Mouse (Mus musculus) layer of hippocampus, adult 8-10 months (tissue): ENCODE results near the gene Faap24. TPM values are rescaled to one million over a fixed set of nuclear protein-coding genes. Genes with fewer than 3 reads are reported as not detected.

Experiments used
- DNase-seq, 2 experiments: peaks; one replicate each; pipeline ENCODE4 v3.0.0; 2022; ENCODE audit warnings: low spot score in 2 of 2
- total RNA-seq, 4 experiments: library from RNA; stranded (reverse); gene quantifications; 2 replicates each; pipeline ENCODE4 v1.2.4; 2022

Gene Faap24
- total RNA-seq, 4 experiments from 2014 or later = 4.0 to 5.9 (median 5.6) TPM

DNA sequence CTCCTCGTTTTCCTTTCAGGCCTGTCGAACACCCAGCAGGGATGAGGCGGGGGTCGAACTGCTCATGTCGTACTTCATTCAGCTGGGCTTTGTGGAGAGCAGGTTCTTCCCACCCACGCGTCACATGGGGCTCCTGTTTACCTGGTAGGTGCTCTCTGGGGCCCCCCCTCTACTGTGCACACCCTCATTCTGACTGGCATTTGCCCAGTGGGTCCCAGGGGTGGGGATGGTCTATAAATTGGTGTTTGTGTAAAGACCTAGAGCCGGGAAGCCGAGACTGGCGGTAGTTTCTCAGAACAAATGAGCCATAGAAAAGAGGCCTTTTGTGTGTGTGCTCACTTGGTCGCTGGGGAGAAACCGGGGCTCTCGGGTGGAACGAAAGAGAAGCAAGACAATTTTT, 25.5 kb downstream of the Faap24 start:
- DNase-seq = no peak

DNA sequence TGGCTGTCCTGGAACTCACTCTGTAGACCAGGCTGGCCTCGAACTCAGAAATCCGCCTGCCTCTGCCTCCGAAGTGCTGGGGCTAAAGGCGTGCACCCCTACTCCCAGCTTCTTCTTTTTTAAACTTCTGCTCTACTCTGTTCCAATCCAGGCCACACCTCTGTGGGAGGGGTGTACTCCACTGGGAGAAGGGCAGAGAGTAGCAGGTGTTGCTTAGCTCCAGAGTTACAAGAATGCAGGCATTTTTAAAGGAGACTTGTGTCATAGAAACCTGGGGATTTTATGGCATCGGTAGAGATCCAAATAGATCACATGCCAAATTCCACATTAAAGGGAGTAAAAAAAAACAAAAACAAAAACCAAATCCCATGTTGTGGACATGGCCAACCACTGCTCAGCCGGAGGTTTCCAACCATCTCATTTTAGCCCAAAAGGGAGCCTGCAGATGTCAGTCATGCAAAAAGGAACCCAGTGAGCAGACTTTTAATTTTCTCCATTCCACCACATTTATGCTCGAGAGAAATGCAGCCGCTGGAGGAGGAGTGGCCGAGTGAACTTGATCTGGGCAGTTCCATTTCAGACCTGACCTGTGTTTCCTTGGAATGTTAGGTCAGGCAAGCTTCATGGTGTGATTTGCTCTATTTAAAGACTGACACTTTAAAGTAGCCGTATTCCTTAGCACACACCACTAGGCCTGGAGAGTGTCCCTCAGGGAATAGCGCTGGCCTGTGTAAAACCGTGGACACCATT, 31.3 kb downstream of the Faap24 start:
- DNase-seq = no peak

DNA sequence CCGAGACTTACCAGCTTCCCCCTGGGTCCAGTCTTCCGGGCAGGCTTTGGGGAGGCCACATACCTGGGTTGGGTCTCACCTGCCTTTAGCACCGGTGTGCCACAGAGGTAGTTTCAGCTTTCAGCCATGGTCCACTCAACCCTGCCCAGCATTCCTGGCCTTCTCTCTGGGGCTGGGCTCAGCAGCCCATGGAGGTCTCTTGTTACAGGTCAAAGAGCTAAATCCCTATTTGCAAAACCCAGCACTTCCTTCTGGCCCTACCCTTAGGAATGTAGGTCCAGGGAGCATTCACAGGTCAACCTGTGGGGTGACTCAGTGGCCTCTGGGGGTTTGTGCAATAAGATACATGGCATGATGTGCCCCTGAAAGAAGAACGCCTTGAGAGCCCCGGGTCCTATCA, 33.8 kb downstream of the Faap24 start:
- no peak for DNase-seq

DNA sequence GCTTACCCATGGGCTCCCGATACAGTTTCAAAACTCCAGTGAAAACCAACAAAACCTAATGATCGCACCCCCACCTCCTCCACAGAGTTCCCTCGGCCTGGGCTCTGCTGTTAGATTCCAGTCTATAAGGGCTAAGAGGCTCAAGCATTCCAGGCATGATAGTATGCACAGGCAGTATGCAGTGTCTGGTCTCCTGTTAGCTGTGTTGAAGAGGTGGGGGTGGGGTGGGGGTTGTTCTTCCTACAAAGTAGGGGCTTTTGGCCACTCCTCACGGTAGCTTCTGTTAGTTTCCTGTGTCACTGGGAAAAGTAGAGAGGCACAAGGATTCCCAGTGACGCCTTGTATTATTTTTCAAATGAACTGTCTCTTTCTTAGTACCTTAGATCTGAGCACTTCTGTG, 34.4 kb downstream of the Faap24 start:
- no peak for DNase-seq

DNA sequence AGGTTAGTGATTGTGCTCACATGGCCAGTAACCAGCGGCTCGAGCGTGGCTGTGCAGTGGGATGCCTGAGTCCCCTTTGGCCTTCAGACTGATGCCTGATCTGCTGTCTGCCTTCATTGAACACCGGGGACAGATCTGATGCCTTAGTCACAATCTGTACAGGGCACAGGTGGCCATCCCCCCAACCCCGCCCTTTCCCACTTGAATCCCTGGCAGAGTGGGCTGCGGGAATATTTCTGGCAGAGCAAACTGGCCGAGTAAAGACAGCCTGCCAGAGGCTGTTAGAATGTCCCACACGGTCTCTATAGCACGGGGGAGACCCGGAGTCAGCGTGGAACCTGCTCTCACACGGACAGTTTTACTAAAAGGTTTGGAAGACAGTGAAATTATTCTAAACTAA, 39.0 kb downstream of the Faap24 start:
- no peak for DNase-seq

DNA sequence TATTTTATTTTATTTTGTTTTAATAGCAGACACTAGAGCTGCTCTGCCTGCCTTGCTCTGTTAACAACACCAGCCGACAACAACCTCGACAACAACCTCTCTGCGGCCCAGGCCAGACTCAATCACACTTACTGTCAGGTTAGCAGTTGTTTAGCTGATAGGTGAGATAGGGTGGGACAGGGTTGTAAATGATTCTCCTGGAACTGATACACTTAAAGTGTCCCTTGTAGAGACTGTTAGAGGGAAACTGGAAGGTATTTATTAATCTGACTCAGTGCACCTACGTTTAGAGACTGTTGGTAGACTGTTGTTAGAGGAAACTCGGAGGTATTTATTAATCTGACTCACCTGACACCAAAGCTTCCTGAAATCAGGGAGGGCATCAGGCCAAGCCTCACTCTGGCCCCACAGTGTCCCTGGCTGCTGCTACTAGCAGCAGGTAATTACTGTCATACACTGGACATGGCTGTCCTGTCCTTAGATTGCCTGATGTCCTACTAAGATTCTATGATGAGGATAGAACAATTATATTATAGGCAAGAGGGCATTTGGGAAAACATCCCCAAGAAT, 41.2 kb downstream of the Faap24 start:
- no peak for DNase-seq

DNA sequence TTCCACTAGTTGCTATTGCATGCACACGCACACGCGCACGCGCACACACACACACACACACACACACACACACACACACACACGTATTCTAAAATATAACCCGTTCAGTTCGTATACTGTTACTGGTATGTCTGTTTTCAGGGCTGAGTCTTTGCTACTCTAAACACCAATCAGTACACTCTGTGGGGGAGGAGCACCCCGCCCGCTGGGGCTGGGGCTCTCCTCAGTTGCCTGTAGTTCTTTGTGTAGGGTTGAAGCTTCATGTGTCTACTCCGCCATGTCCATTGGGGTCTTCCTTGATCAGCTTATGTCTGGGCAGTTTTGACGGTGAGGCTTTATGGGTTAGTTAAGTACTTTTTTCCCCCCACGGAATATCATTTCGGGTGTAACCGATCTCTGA, 43.3 kb downstream of the Faap24 start:
- no peak for DNase-seq

DNA sequence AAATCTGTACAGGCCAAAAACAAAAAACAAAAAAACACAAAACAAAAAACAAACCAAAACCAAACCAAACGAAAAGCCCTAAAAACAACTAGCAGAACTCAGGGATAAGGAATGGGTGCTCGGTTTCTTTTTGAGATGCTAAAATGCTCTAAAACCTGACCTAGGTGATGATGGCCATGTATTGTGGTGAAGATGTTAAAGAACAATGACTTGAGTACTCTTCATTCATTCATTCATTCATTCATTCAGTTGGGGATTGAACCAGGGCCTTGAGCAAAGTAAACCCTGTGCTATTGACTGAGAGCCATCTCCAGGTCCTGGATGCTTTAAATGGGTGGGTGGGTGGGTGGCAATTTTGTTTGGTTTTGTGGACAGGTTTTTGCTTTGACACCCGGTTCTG, 45.5 kb downstream of the Faap24 start:
- DNase-seq = no peak

DNA sequence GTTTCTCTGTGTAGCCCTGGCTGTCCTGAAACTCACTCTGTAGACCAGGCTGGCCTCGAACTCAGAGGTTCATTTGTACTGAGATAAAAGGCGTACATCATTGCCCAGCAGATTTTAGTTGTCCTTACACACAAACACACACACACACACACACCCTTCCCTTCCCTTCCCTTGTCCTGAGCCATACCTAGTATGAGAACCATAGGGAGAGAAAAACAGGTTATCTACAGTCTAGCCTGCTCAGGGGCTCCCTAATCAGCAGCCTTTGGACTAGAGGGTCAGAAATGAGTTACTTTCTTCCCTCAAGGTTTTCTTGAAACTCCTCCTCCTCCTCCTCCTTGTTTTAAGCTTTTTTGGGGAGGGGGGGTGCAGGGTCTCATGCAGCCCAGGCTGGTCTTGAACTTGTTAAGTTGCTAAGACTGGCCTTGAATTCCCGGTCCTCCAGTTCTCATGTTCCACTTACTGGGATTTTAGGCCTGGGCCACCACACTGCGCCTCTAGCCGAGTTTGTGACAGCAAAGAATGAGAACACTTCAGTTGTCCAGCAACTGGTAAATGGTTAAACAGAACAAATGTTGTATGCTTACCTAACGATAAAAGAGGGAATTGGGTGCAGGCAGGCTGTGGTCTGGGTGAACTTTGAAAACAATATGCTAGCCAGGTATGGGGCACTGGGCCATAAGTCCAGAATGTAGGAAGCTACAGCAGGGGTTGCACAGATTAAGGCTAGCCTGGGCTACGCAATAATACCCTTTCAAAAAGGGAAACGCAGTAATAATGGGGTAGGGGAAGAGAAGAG, 46.6 kb downstream of the Faap24 start:
- no peak for DNase-seq

DNA sequence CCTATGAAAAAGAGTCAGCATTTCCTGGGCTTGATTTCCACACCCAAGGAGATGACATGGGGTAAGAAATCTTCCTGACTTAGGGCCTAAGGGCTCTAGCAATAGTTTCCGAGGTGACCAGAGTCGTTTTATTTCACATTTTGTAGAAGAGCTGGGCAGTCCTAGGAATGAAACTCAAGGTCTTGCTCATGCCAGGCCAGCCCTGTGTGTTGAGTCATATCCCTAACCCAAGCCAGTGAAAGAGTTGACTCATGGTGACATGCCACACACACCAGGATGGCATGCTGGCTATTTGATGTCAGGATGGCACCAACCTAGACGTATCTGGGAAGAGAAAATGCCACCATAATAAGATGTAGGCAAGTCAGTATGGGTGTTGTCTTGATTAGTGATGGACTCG, 47.6 kb downstream of the Faap24 start:
- no peak for DNase-seq

DNA sequence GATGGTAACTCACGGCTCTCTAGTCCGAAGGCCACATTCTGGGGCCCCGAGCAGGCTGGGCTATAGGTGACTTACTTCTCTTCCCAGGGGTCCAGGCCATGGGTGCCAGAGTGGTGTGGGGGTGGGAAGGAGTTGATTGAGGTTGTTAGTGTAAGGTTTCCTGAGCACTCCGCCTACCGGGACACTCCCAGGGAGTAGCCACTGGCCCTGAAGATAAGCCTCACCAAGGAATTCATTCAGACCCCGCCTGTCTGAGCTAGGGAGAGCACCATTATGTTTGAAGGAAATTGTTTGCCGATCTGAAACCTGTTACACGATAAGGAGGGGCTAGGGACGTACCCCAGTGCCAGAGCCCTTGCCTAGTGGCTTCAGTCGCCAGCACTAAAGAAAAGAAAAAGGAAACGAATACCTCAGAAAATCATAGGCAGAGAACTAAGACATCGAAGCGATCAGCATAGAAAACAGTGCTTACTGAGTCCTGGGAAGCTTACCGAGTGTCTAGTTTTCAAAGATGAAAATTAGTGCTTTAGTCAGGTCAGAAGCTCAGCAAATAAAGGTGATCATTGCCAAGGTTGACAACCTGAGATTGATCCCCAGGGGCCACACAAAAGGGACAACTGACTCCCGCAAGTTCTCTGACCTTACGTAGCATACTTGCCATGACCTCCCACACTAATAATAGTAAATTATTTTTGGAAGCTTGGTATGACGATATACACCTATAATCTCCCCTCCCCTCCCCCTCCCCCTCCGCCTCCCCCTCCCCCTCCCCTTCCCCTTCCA, 48.5 kb downstream of the Faap24 start:
- no peak for DNase-seq

DNA sequence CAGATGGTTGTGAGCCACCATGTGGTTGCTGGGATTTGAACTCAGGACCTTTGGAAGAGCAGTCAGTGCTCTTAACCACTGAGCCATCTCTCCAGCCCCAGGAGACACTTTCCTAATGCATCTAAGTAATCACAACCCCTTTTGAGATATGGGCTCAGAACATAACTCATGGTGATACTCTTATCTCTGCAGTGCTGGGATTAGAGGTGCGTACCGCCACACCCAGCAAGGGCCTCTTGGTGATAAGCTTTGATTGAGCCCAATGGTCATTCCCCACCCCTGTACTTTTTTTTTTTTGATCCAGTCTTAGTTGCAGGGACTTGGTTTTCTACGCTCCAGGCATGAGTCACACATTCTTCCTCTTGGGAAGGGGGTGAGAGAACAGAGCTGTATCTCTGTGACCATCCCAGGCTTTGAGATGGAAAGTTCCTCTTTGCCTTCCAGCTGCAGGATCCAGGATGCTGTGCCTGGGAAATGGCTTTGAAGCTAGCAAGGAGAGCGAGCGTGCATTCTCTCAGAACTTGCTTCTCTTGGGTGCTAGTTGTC, 51.8 kb downstream of the Faap24 start:
- DNase-seq = no peak

DNA sequence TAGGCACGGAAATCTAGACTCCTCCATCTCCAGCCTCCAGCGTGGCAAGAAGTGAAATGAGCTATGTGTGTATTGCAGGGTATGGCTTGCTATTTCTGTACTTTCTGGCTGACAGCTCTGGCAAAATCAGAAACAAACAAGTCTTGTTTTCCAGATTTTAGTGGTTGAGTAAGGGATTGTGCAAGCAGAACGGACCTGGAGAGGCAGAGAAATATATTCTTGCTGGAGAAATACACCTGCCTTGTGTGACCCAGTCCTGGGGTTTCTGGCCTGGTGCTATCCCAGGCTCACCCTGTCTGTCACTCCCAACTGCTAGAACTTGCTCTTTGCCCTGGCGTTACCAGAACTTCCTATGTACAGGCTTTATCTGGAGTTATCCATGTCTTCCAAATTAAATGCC, 54.1 kb downstream of the Faap24 start:
- DNase-seq = no peak

Other genes with a start within 250 kb of the Faap24 start
- gene Slc7a10, start 210.5 kb downstream of the Faap24 start, total RNA-seq = 10 to 100 TPM; 34.9 to 45.2 (median 40.4) TPM
- 10 to 100 TPM; 69.0 to 77.4 (median 72.4) TPM for gene Lrp3, start 181.3 kb downstream of the Faap24 start, total RNA-seq
- 10 to 100 TPM; 25.3 to 30.4 (median 26.5) TPM for gene Gpatch1, start 78.4 kb downstream of the Faap24 start, total RNA-seq
- gene Rhpn2, start 62.7 kb downstream of the Faap24 start, total RNA-seq = 1 to 10 TPM; 6.2 to 7.6 (median 7.3) TPM
- 10 to 100 TPM; 14.4 to 31.0 (median 19.2) TPM for gene Cep89, start 199 bp upstream of the Faap24 start, total RNA-seq
- not detected for gene Slc7a9, start 52.0 kb upstream of the Faap24 start, total RNA-seq
- 1 to 10 TPM in 3 of 4 experiments, under 1 TPM in 1; 0.23 to 1.7 (median 1.2) TPM for gene Tdrd12, start 140.9 kb upstream of the Faap24 start, total RNA-seq
- gene Nudt19, start 159.5 kb upstream of the Faap24 start, total RNA-seq = 10 to 100 TPM; 65.4 to 80.5 (median 73.1) TPM
- under 1 TPM; 0.25 to 0.45 (median 0.29) TPM for gene Rgs9bp, start 188.7 kb upstream of the Faap24 start, total RNA-seq
- gene Ankrd27, start 189.4 kb upstream of the Faap24 start, total RNA-seq = 10 to 100 TPM; 38.4 to 49.5 (median 43.6) TPM